Mouse (Mus musculus) midbrain, embryonic 13.5 days (tissue): ENCODE measurements at regions not wholly inside any gene's neighbourhood (a gene's known extent, or its start where the extent isn't known, plus 50 kb on each side); places are given as distances from the start of the nearest gene placed in this dataset.
A peak's percentile ranks its signal among the peaks of the same experiment; 100 is the strongest.

Experiments used
- ATAC-seq: fragments of 200-750 bp; cut with Nextera tagmentation; 2 replicates; pipeline ENCODE4 v1.8.0; 2017; ENCODE audit warnings: mild to moderate bottlenecking, moderate TSS enrichment, moderate library complexity
- H3K27ac ChIP-seq: fragments of 300-500 bp; sonication (generic); 2 replicates; pipeline ENCODE4 v1.5.1; 2015; ENCODE audit warnings: inconsistent platforms, mild to moderate bottlenecking, moderate library complexity
- H3K27me3 ChIP-seq: fragments of 300-500 bp; sonication (generic); 2 replicates; pipeline ENCODE4 v1.6.1; 2015; ENCODE audit warnings: mild to moderate bottlenecking, inconsistent platforms
- H3K36me3 ChIP-seq: fragments of 300-500 bp; sonication (generic); 2 replicates; pipeline ENCODE4 v1.6.1; 2015; ENCODE audit warnings: mild to moderate bottlenecking, inconsistent platforms
- H3K4me1 ChIP-seq: fragments of 300-500 bp; sonication (generic); replicated peaks from 2 replicates; pipeline ENCODE4 v1.6.1; 2015; ENCODE audit warnings: inconsistent platforms
- H3K4me2 ChIP-seq: fragments of 300-500 bp; sonication (generic); replicated peaks from 2 replicates; pipeline ENCODE4 v1.6.1; 2015; ENCODE audit warnings: moderate library complexity, mild to moderate bottlenecking, inconsistent platforms
- H3K4me3 ChIP-seq: fragments of 300-500 bp; sonication (generic); replicated peaks from 2 replicates; pipeline ENCODE4 v1.5.1; 2015; ENCODE audit warnings: mild to moderate bottlenecking, inconsistent platforms
- H3K9ac ChIP-seq: fragments of 300-500 bp; sonication (generic); replicated peaks from 2 replicates; pipeline ENCODE4 v1.6.1; 2015; ENCODE audit warnings: mild to moderate bottlenecking, inconsistent platforms
- H3K9me3 ChIP-seq: fragments of 300-500 bp; sonication (generic); 2 replicates; pipeline ENCODE4 v1.6.1; 2016; ENCODE audit warnings: mild to moderate bottlenecking, inconsistent platforms
- WGBS: fragments of 180-500 bp; shearing (Covaris S2); methylation state at CpG from one replicate; pipeline ENCODE4 v1.1.7; 2015; 5-methylcytosine and 5-hydroxymethylcytosine counted together

GRCm38 (mm10) chr12:13810155-13810515 is 341.7 kb downstream of the Fam84a start:
- 76% methylated on average over 2 of the region's 2 CpGs for WGBS
- no peak overlapping the region for H3K4me2 ChIP-seq
- no peaks in the 10 kb centered on the region for H3K36me3 ChIP-seq
- no peaks in the 10 kb centered on the region for H3K27me3 ChIP-seq
- ATAC-seq, result no peak
- H3K4me3 ChIP-seq, result no peak overlapping the region
- H3K4me1 ChIP-seq, result no peaks in the 10 kb centered on the region
- no peaks in the 10 kb centered on the region for H3K9me3 ChIP-seq
- no peak overlapping the region for H3K9ac ChIP-seq
- no peak overlapping the region for H3K27ac ChIP-seq

GRCm38 (mm10) chr12:13809291-13810154 is 342.3 kb downstream of the Fam84a start:
- no peak for ATAC-seq
- WGBS, result 79% methylated on average over 6 of the region's 6 CpGs

GRCm38 (mm10) chr12:13779752-13780151 is 372.1 kb downstream of the Fam84a start:
- Histone ChIP-seq H3K4me3 (no peak overlapping the region), H3K9me3 (no peaks in the 10 kb centered on the region), H3K27ac (no peak overlapping the region), H3K4me2 (no peak overlapping the region), H3K4me1 (no peaks in the 10 kb centered on the region), H3K36me3 (no peaks in the 10 kb centered on the region), H3K27me3 (no peaks in the 10 kb centered on the region), H3K9ac (no peak overlapping the region)
- no peak for ATAC-seq
- 93% methylated on average over 2 of the region's 2 CpGs for WGBS

More at GRCm38 (mm10) chr12:13809291-13810154, 342.3 kb downstream of the Fam84a start:
- Histone ChIP-seq H3K9me3 (no peaks in the 10 kb centered on the region), H3K9ac (no peak overlapping the region), H3K27ac (no peak overlapping the region), H3K4me3 (no peak overlapping the region), H3K4me2 (no peak overlapping the region), H3K36me3 (no peaks in the 10 kb centered on the region), H3K4me1 (no peaks in the 10 kb centered on the region), H3K27me3 (no peaks in the 10 kb centered on the region)

GRCm38 (mm10) chr12:13776687-13777086 is 375.2 kb downstream of the Fam84a start:
- H3K27ac ChIP-seq, result no peak overlapping the region
- H3K9ac ChIP-seq, result no peak overlapping the region
- H3K9me3 ChIP-seq, result no peaks in the 10 kb centered on the region
- H3K4me2 ChIP-seq, result no peak overlapping the region
- no peak overlapping the region for H3K4me3 ChIP-seq
- H3K4me1 ChIP-seq, result no peaks in the 10 kb centered on the region
- no peaks in the 10 kb centered on the region for H3K27me3 ChIP-seq
- no peaks in the 10 kb centered on the region for H3K36me3 ChIP-seq
- 88% methylated on average over 1 of the region's 1 CpGs for WGBS
- ATAC-seq, result no peak

GRCm38 (mm10) chr12:13769696-13770095 is 382.2 kb downstream of the Fam84a start:
- no peaks in the 10 kb centered on the region for H3K36me3 ChIP-seq
- whole genome bisulfite sequencing, result 91% methylated on average over 2 of the region's 2 CpGs
- H3K4me2 ChIP-seq, result no peak overlapping the region
- no peaks in the 10 kb centered on the region for H3K27me3 ChIP-seq
- H3K9me3 ChIP-seq, result no peaks in the 10 kb centered on the region
- no peak overlapping the region for H3K4me3 ChIP-seq
- no peak overlapping the region for H3K9ac ChIP-seq
- H3K4me1 ChIP-seq, result no peaks in the 10 kb centered on the region
- ATAC-seq, result no peak
- H3K27ac ChIP-seq, result no peak overlapping the region

- Histone ChIP-seq H3K4me2 (no peak overlapping the region), H3K27me3 (no peaks in the 10 kb centered on the region), H3K36me3 (no peaks in the 10 kb centered on the region), H3K9ac (no peak overlapping the region), H3K27ac (no peak overlapping the region), H3K4me3 (no peak overlapping the region), H3K4me1 (no peaks in the 10 kb centered on the region), H3K9me3 (no peaks in the 10 kb centered on the region)
- no peak for ATAC-seq
- WGBS, result 78% methylated on average over 4 of the region's 4 CpGs
Observed at GRCm38 (mm10) chr12:13769156-13769555, 382.7 kb downstream of the Fam84a start.

GRCm38 (mm10) chr12:13766486-13766885 is 385.4 kb downstream of the Fam84a start:
- H3K9ac ChIP-seq, result no peak overlapping the region
- H3K4me3 ChIP-seq, result no peak overlapping the region
- WGBS, result 92% methylated on average over 3 of the region's 3 CpGs
- no peak overlapping the region for H3K27ac ChIP-seq
- no peaks in the 10 kb centered on the region for H3K9me3 ChIP-seq
- no peaks in the 10 kb centered on the region for H3K36me3 ChIP-seq
- no peak for ATAC-seq
- H3K4me2 ChIP-seq, result no peak overlapping the region
- no peaks in the 10 kb centered on the region for H3K27me3 ChIP-seq
- H3K4me1 ChIP-seq, result no peaks in the 10 kb centered on the region

- Histone ChIP-seq H3K9ac (no peak overlapping the region), H3K4me2 (no peak overlapping the region), H3K9me3 (no peaks in the 10 kb centered on the region), H3K4me3 (no peak overlapping the region), H3K36me3 (no peaks in the 10 kb centered on the region), H3K4me1 (no peaks in the 10 kb centered on the region), H3K27ac (no peak overlapping the region), H3K27me3 (no peaks in the 10 kb centered on the region)
- WGBS, result 61% methylated on average over 2 of the region's 2 CpGs
- ATAC-seq, result no peak
Observed at GRCm38 (mm10) chr12:13753878-13754277, 398.0 kb downstream of the Fam84a start.

- Histone ChIP-seq H3K9me3 (no peaks in the 10 kb centered on the region), H3K4me2 (no peak overlapping the region), H3K4me3 (no peak overlapping the region), H3K27ac (no peak overlapping the region), H3K4me1 (no peaks in the 10 kb centered on the region), H3K27me3 (no peaks in the 10 kb centered on the region), H3K9ac (no peak overlapping the region), H3K36me3 (no peaks in the 10 kb centered on the region)
- peak; percentile 60; the same call in 1 of the 2 replicates for ATAC-seq
- WGBS, result 73% methylated on average over 2 of the region's 2 CpGs
Observed at GRCm38 (mm10) chr12:13744323-13744931, 407.4 kb downstream of the Fam84a start.

- H3K9ac ChIP-seq, result no peak overlapping the region
- no peak overlapping the region for H3K4me3 ChIP-seq
- no peaks in the 10 kb centered on the region for H3K4me1 ChIP-seq
- 87% methylated on average over 2 of the region's 2 CpGs for WGBS
- H3K4me2 ChIP-seq, result no peak overlapping the region
- H3K27me3 ChIP-seq, result no peaks in the 10 kb centered on the region
- H3K36me3 ChIP-seq, result no peaks in the 10 kb centered on the region
- H3K9me3 ChIP-seq, result no peaks in the 10 kb centered on the region
- H3K27ac ChIP-seq, result no peak overlapping the region
- no peak for ATAC-seq
Observed at GRCm38 (mm10) chr12:13729901-13730637, 421.8 kb downstream of the Fam84a start.

- 69% methylated on average over 4 of the region's 4 CpGs for WGBS
- Histone ChIP-seq H3K9me3 (no peaks in the 10 kb centered on the region), H3K4me1 (no peaks in the 10 kb centered on the region), H3K27ac (no peak overlapping the region), H3K4me3 (no peak overlapping the region), H3K9ac (no peak overlapping the region), H3K4me2 (no peak overlapping the region), H3K27me3 (no peaks in the 10 kb centered on the region), H3K36me3 (no peaks in the 10 kb centered on the region)
- no peak for ATAC-seq
Observed at GRCm38 (mm10) chr12:13728986-13729385, 422.9 kb downstream of the Fam84a start.

GRCm38 (mm10) chr12:13724511-13724910 is 427.3 kb downstream of the Fam84a start:
- no peak overlapping the region for H3K4me2 ChIP-seq
- no peaks in the 10 kb centered on the region for H3K36me3 ChIP-seq
- H3K27ac ChIP-seq, result no peak overlapping the region
- H3K9ac ChIP-seq, result no peak overlapping the region
- 84% methylated on average over 2 of the region's 2 CpGs for WGBS
- no peaks in the 10 kb centered on the region for H3K4me1 ChIP-seq
- no peak for ATAC-seq
- no peaks in the 10 kb centered on the region for H3K27me3 ChIP-seq
- no peaks in the 10 kb centered on the region for H3K9me3 ChIP-seq
- H3K4me3 ChIP-seq, result no peak overlapping the region
